Mouse (Mus musculus) forebrain, embryonic 15.5 days (tissue): Measurements from ENCODE around the gene Lexm. TPM values are rescaled to one million over a fixed set of nuclear protein-coding genes. Genes with fewer than 3 reads are reported as not detected.
A peak's percentile ranks its signal among the peaks of the same experiment; 100 is the strongest.

ENCODE experiments used
- ATAC-seq: fragments of 200-750 bp; cut with Nextera tagmentation; replicated peaks from 2 replicates; pipeline ENCODE4 v1.8.0; 2017; ENCODE audit warnings: mild to moderate bottlenecking, moderate TSS enrichment, moderate library complexity
- H3K27ac ChIP-seq: fragments of 300-500 bp; sonication (generic); replicated peaks from 2 replicates; pipeline ENCODE4 v1.5.1; 2015; ENCODE audit warnings: mild to moderate bottlenecking, inconsistent platforms
- H3K27me3 ChIP-seq: fragments of 300-500 bp; sonication (generic); 2 replicates; pipeline ENCODE4 v1.6.1; 2015; ENCODE audit warnings: inconsistent platforms
- H3K36me3 ChIP-seq: fragments of 300-500 bp; sonication (generic); 2 replicates; pipeline ENCODE4 v1.6.1; 2015; ENCODE audit warnings: mild to moderate bottlenecking, inconsistent platforms
- H3K4me1 ChIP-seq: fragments of 300-500 bp; sonication (generic); 2 replicates; pipeline ENCODE4 v1.6.1; 2015; ENCODE audit warnings: inconsistent platforms
- H3K4me2 ChIP-seq: fragments of 300-500 bp; sonication (generic); replicated peaks from 2 replicates; pipeline ENCODE4 v1.6.1; 2015; ENCODE audit warnings: mild to moderate bottlenecking, inconsistent platforms
- H3K4me3 ChIP-seq: fragments of 300-500 bp; sonication (generic); 2 replicates; pipeline ENCODE4 v1.5.1; 2015; ENCODE audit warnings: mild to moderate bottlenecking, inconsistent platforms
- H3K9ac ChIP-seq: fragments of 300-500 bp; sonication (generic); replicated peaks from 2 replicates; pipeline ENCODE4 v1.6.1; 2015; ENCODE audit warnings: mild to moderate bottlenecking, inconsistent platforms
- H3K9me3 ChIP-seq: fragments of 300-500 bp; sonication (generic); 2 replicates; pipeline ENCODE4 v1.6.1; 2016; ENCODE audit warnings: inconsistent platforms
- WGBS: fragments of 180-500 bp; shearing (Covaris S2); methylation state at CpG from one replicate; pipeline ENCODE4 v1.1.7; 2015; ENCODE audit warnings: mixed read lengths; 5-methylcytosine and 5-hydroxymethylcytosine counted together
- polyA plus RNA-seq: library from polyadenylated mRNA; unstranded; fragments of >200 nt; fragmentation: Nextera tagmentation; extraction: Ambion mirVana; gene quantifications from 2 replicates; pipeline ENCODE4 v1.2.1, GENCODE M21; 2015

Lexm gene
- polyA plus RNA-seq, 1 experiment from 2014 or later = not detected

DNA sequence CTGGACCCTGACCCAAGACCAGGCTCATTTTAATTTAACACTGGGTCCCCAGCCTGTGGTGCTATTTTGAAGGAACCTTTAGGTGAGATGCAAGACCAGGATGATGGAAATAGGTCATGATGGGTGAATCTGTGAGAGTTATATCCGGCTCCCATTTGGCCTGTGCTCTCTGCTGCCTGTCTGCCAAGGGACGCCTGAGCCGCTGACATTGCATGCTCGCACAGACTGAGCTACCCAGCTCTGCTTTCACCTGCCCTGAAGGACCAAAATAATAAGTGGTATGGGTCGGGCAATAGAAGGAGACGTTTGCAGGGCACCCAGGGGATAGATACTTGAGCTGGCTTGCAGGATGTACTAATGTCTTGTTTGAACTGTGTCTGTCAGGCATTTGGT is 27.2 kb upstream of the Lexm start:
- H3K4me2 ChIP-seq = no peak overlapping the region
- H3K4me3 ChIP-seq = no peak overlapping the region
- 83% methylated on average over 6 of the region's 6 CpGs for WGBS
- no peak for ATAC-seq
- H3K9ac ChIP-seq = no peak overlapping the region
- H3K9me3 ChIP-seq = no peaks in the 10 kb centered on the region
- peaks cover 7% of the 10 kb centered on the region; the same call in 1 of the 2 replicates for H3K4me1 ChIP-seq
- 0 out of 2 replicates have a peak, but pooled peaks cover 5% of the 10 kb centered on the region for H3K27me3 ChIP-seq
- H3K27ac ChIP-seq = no peak overlapping the region
- H3K36me3 ChIP-seq = no peaks in the 10 kb centered on the region

DNA sequence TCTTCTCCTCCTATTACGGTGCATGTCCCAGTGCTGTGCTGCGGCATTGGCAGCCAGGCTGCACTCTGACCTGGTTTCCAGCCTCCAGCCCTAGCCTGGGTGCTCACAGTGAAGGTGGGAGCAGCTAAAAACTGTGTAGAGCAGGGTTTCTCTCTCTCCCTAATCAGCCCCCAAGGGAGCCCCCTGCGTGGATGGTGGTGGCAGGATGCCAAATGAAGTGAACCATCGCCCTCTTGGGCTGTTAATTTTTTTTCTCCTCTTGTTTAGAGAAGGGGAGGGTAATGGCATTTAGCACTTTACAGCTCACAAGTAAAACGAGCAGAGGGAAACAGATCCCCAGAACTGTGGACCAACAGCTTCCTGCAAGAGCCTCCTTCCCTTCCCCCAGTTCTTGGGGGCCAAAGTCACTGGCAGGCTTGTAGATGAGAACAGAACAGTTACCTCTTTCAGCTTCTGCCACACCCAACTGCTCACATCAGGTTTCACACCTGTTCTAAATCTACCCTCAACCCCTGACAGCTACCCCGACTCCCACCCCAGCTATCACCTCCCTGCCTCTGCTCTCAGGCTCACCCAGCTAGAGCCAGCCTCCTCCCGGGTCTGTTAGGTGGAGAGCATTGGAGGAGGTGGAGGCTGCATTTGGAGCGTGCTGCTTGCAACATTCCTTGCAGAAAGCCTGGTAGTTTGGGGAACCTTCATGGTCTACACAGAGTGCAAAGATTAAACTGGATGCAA is 26.6 kb upstream of the Lexm start:
- Histone ChIP-seq H3K4me1 (peaks cover 7% of the 10 kb centered on the region; the same call in 1 of the 2 replicates), H3K27ac (no peak overlapping the region), H3K36me3 (no peaks in the 10 kb centered on the region), H3K4me2 (no peak overlapping the region), H3K4me3 (no peak overlapping the region), H3K27me3 (0 out of 2 replicates have a peak, but pooled peaks cover 1% of the 10 kb centered on the region), H3K9me3 (no peaks in the 10 kb centered on the region), H3K9ac (no peak overlapping the region)
- ATAC-seq = no peak
- whole genome bisulfite sequencing = 41% methylated on average over 8 of the region's 8 CpGs

- Histone ChIP-seq H3K27ac (0 out of 2 replicates have a peak overlapping the region, but pooled peaks have one; percentile 31), H3K4me1 (peaks cover 26% of the 10 kb centered on the region), H3K27me3 (no peaks in the 10 kb centered on the region), H3K9me3 (no peaks in the 10 kb centered on the region), H3K9ac (no peak overlapping the region), H3K4me2 (no peak overlapping the region), H3K36me3 (no peaks in the 10 kb centered on the region), H3K4me3 (no peak overlapping the region)
- no peak for ATAC-seq
- 42% methylated on average over 9 of the region's 9 CpGs for WGBS
Observed at GRCm38 (mm10) chr4:106634086-106634479, 17.0 kb upstream of the Lexm start.

- Histone ChIP-seq H3K27ac (peak overlapping the region; percentile 31; the same call in 1 of the 2 replicates), H3K27me3 (no peaks in the 10 kb centered on the region), H3K4me2 (no peak overlapping the region), H3K36me3 (no peaks in the 10 kb centered on the region), H3K4me1 (peaks cover 26% of the 10 kb centered on the region), H3K4me3 (no peak overlapping the region), H3K9me3 (no peaks in the 10 kb centered on the region), H3K9ac (no peak overlapping the region)
- no peak for ATAC-seq
- 33% methylated on average over 8 of the region's 8 CpGs for WGBS
Observed at GRCm38 (mm10) chr4:106633281-106634085, 16.4 kb upstream of the Lexm start.

GRCm38 (mm10) chr4:106632313-106632712 is 15.3 kb upstream of the Lexm start:
- no peak overlapping the region for H3K9ac ChIP-seq
- H3K36me3 ChIP-seq = no peaks in the 10 kb centered on the region
- no peak for ATAC-seq
- H3K4me2 ChIP-seq = no peak overlapping the region
- peaks cover 31% of the 10 kb centered on the region for H3K4me1 ChIP-seq
- no peaks in the 10 kb centered on the region for H3K27me3 ChIP-seq
- no peak overlapping the region for H3K4me3 ChIP-seq
- H3K9me3 ChIP-seq = no peaks in the 10 kb centered on the region
- H3K27ac ChIP-seq = no peak overlapping the region
- WGBS = 42% methylated on average over 2 of the region's 3 CpGs

- H3K36me3 ChIP-seq = no peaks in the 10 kb centered on the region
- no peaks in the 10 kb centered on the region for H3K9me3 ChIP-seq
- no peak overlapping the region for H3K4me3 ChIP-seq
- H3K4me2 ChIP-seq = peak overlapping the region; percentile 22; the same call in 1 of the 2 replicates
- H3K27me3 ChIP-seq = no peaks in the 10 kb centered on the region
- peak overlapping the region; percentile 91 for H3K27ac ChIP-seq
- WGBS = 21% methylated on average over 14 of the region's 14 CpGs
- H3K4me1 ChIP-seq = peaks cover 31% of the 10 kb centered on the region
- peak overlapping the region; percentile 16 for H3K9ac ChIP-seq
- ATAC-seq = peak; percentile 89
Observed at GRCm38 (mm10) chr4:106630333-106631220, 13.5 kb upstream of the Lexm start.

GRCm38 (mm10) chr4:106629374-106629773 is 12.3 kb upstream of the Lexm start:
- Histone ChIP-seq H3K9me3 (no peaks in the 10 kb centered on the region), H3K4me2 (no peak overlapping the region), H3K27ac (no peak overlapping the region), H3K9ac (no peak overlapping the region), H3K4me1 (peaks cover 31% of the 10 kb centered on the region), H3K36me3 (no peaks in the 10 kb centered on the region), H3K4me3 (no peak overlapping the region), H3K27me3 (peaks cover under 1% of the 10 kb centered on the region; the same call in 1 of the 2 replicates)
- WGBS = 77% methylated on average over 5 of the region's 5 CpGs
- no peak for ATAC-seq

DNA sequence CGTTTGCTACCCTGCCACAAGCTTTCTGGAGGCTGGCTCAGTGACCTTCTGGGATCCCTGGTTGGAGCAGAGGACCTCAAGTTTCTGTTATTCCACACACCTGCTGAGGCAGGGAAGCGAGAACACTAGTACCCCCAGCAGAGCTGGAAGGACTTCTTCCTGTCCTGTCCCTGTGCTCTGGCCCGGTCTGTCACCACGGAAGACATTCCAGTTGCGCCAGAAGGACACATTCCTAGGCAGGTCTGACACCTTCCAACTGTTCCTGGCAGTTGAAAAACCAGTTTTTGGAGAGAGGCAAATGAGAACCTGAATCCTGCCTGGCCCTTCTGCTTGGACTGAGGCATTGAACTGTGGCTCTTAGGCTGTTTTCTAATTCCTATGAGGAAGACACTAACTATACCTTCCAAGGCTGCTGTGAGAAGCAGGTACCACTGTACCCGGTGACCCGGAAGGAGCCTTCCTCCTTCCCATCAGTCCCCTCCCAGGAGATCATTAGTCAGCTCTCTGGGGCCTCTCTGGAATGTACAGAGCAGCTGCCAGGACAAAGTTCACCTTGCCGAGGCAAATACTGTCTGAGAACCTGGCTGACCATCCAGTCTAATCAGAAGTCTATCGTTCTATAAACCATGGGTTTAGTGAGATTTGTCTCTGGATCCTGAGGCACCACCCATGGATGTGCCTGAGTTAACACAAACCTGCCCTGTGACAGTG is 11.8 kb upstream of the Lexm start:
- peaks cover 25% of the 10 kb centered on the region for H3K4me1 ChIP-seq
- ATAC-seq = no peak
- H3K9ac ChIP-seq = no peak overlapping the region
- no peaks in the 10 kb centered on the region for H3K36me3 ChIP-seq
- no peak overlapping the region for H3K4me3 ChIP-seq
- WGBS = 68% methylated on average over 9 of the region's 9 CpGs
- H3K9me3 ChIP-seq = no peaks in the 10 kb centered on the region
- H3K4me2 ChIP-seq = no peak overlapping the region
- no peak overlapping the region for H3K27ac ChIP-seq
- peaks cover 7% of the 10 kb centered on the region; the same call in 1 of the 2 replicates for H3K27me3 ChIP-seq

DNA sequence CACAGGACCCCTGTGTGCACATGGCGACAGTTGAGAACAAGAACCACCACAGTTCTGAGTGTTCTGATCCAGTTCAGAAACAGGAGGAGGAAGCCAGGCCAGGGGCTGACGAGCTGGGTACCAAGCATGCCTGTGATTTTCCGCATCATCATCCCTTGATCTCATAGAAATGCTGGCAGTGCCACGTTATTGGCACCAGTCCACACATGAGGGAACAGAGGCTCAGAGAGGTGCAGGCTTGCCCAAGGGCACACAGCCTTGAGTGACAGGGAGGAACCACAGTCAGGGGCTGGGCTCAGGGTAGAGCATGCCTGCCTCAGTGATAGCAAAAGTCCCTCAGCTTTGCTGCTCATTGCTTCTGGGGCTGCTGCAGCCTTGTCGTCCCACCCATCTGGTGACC is 10.8 kb upstream of the Lexm start:
- Histone ChIP-seq H3K36me3 (no peaks in the 10 kb centered on the region), H3K4me3 (no peak overlapping the region), H3K9me3 (no peaks in the 10 kb centered on the region), H3K27me3 (peaks cover 17% of the 10 kb centered on the region), H3K27ac (no peak overlapping the region), H3K9ac (no peak overlapping the region), H3K4me1 (peaks cover 16% of the 10 kb centered on the region), H3K4me2 (no peak overlapping the region)
- WGBS = 74% methylated on average over 5 of the region's 5 CpGs
- no peak for ATAC-seq

DNA sequence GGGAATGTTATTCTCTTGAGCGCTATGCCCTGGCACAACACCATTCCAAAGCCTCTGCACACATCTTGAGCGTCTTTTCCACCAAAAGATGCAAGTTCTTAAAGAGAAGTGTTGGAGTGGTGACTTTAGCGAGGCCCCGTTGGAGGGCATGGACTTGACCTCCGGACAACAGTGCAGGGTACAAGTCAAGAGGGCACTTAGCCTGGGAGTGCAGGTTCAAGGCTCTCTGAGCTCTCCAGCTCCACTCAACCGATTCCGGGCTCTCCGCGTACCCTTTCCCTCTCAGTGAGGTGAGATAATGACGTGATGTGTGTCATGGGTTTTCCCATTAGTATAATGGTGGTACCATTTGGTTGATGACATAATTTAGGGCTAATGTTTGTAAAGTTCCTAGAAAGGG is 7.2 kb upstream of the Lexm start:
- WGBS = 91% methylated on average over 10 of the region's 10 CpGs
- ATAC-seq = no peak
- H3K36me3 ChIP-seq = no peaks in the 10 kb centered on the region

GRCm38 (mm10) chr4:106622712-106623111 is 5.7 kb upstream of the Lexm start:
- Histone ChIP-seq H3K9me3 (no peaks in the 10 kb centered on the region), H3K27me3 (peaks cover 31% of the 10 kb centered on the region), H3K4me3 (no peak overlapping the region), H3K36me3 (no peaks in the 10 kb centered on the region), H3K4me1 (0 out of 2 replicates have a peak, but pooled peaks cover 8% of the 10 kb centered on the region), H3K9ac (no peak overlapping the region), H3K27ac (no peak overlapping the region), H3K4me2 (0 out of 2 replicates have a peak overlapping the region, but pooled peaks have one; percentile 9)
- ATAC-seq = no peak
- WGBS = 42% methylated on average over 28 of the region's 28 CpGs

More for the DNA sequence above, 7.2 kb upstream of the Lexm start:
- Histone ChIP-seq H3K27ac (no peak overlapping the region), H3K4me3 (no peak overlapping the region), H3K27me3 (peaks cover 31% of the 10 kb centered on the region), H3K9me3 (no peaks in the 10 kb centered on the region), H3K9ac (no peak overlapping the region), H3K4me1 (0 out of 2 replicates have a peak, but pooled peaks cover 12% of the 10 kb centered on the region), H3K4me2 (no peak overlapping the region)
